Mouse (Mus musculus) cerebellum, postnatal 14 days (tissue): ENCODE measurements around the gene 2510002D24Rik.
"Not testable (repeated sequence)": the region's sequence is repeated elsewhere in the genome, so short reads cannot be mapped to it uniquely, and the experiment has no call there.

Experiments
- DNase-seq, 2 experiments: peaks; one replicate each; pipeline ENCODE4 v3.0.0; 2021; ENCODE audit warnings: mixed read lengths in 2 of 2

2510002D24Rik gene

DNA sequence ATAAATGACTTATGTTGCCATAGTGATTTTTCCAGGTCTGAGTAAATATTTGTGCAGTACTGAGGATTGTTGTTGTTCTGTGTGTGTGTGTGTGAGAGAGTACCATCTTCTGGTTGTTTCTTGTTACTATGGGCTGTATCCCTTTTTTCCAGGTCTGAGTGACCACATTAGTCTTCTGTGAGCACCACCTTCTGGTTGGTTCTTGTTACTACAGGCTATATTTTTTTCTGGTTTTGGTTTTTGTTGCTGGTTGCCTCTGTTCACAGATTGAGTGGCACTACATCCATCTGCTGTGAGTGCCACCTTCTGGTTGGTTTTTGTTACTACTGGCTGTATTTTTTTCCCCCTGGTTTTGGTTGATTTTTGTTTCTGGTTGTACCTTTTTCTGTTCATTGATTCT lies 22.2 kb downstream of the 2510002D24Rik start:
- peak; percentile 73 to 87 for DNase-seq

DNA sequence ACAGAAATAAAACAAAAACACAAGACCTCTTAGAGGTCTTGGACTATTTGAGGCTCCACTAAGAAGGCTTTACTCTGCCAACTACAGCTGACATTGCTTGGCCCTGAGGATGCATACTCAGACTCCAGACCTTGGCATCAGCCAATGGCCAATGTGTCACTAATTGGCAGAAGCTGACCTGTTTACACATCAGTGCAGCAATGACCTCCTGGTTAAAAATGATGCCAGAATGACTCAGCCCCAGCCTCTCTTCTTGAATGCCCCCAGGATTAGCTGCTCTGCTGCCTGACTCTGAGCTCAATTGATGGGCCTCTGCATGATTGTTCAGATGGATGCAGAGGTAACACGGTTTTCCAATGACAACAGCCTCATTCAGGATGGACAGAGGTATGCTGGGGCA lies 23.8 kb downstream of the 2510002D24Rik start:
- DNase-seq: peak; percentile 50 to 56

DNA sequence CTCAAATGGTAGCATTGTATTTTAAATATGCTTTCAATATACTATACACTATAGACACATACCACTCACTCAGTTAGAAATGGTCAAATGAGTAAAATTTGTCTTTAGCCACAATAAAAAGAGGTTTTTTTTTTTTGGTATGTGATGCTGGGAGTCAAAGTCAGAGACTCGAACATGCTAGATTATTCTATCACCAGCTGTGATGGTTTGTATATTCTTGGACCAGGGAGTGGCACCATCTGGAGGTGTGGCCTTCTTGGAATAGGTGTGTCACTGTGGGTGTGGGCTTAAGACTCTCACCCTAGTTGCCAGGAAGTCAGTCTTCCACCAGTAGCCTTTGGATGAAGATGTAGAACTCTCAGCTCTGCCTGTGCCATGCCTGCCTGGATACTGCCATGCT lies 34.1 kb downstream of the 2510002D24Rik start:
- DNase-seq: not testable (repeated sequence)

DNA sequence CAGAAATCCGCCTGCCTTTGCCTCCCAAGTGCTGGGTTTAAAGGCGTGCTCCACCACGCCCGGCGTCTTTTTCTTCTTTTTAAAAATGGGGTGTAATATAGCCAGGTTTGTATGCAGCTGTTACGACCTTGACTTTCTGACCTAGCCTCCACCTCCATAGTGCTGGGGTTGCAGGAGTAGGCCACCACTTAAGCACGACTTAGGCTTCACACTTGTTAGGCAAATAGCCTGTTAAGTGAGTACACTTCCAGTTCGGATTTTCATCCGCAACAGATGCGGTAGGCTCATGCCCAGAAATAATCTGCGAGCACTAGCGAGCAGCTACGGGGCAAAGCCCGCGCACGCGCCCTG lies 39.7 kb downstream of the 2510002D24Rik start:
- no peak for DNase-seq

DNA sequence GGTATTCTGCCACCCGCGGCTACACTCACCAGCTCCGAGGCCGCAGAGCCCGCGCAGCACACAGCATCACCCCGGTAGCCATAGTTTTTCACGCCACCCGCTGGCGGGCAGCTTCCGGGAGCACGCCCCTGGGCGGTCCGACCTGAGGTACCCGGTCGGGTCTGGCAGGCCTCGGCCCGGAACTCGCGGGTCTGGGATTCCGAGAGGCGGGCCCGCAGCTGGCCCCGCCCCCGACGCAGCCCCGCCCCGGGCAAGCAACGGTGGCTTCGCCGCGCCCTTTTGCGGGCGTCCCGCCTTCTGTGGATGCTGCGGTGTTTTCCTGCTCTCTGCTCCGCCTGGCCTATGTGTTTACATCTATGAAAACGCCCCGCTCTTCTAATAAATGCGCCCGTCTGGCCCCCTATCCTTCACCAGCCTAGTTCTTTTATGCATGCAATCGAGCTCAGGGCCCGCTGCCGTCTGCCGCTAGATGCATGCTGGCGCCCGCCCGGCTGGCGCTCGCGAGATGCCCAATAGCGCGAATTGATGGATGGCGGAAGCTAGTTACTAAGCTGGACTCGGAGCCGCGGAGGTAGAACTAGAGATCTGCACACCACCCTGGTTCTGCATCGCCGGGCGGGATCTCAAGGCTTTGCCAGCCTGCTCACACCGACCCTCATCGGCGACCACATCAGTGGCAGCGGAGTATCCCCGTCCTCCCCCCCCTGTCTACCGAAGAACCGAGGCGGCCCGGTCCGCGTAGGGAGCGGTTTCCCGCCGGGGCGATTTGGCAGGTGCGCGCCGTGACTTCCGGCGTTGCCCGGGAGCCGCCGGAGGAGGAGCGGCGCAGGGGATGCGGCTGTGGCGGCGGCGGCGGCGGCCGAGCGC lies 40.3 kb downstream of the 2510002D24Rik start, which contains the start of the genes Mrpl40 and Hira:
Gene Mrpl40, minus strand, starts transcription at position 421 of the 867 bp plus-strand sequence.
Gene Hira, plus strand, starts transcription at position 596 of the 867 bp plus-strand sequence.
- DNase-seq: peak; percentile 94 to 97

DNA sequence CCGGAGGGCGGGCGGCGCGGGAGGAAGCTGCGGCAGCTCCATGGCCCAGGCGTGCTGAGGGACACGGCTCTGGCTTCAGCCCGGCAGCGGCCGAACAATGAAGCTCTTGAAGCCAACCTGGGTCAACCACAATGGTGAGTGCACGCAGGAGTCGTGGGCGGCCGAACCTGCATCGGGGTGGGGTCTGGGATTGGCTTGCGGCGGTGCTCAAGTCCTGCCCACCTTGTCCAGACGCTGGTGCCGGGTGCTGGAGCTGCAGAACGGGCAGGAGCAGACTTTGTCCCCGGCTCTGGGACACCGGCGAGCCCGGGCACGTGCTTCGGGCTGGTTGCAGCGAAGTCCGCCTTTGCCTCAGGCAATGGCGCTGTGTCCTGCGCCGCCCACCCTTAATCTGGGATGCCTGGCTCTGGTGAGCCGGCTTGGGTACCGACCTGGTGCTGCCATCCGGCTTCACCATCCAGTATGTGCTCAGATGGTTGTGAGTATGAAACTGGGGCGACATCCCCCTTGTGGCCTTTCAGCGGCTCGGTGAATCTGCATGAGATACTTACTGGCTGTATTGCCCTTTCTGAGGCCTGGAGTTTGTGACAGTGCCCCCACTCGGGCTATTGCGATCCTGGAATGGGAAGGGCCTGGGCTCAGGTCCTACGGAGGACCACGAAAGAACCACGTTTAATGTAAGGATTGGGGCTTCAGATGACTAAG lies 41.2 kb downstream of the 2510002D24Rik start:
- DNase-seq: peak; percentile 65 to 70

GRCm38 (mm10) chr16:18878091-18878720 lies 41.8 kb downstream of the 2510002D24Rik start:
- no peak for DNase-seq

DNA sequence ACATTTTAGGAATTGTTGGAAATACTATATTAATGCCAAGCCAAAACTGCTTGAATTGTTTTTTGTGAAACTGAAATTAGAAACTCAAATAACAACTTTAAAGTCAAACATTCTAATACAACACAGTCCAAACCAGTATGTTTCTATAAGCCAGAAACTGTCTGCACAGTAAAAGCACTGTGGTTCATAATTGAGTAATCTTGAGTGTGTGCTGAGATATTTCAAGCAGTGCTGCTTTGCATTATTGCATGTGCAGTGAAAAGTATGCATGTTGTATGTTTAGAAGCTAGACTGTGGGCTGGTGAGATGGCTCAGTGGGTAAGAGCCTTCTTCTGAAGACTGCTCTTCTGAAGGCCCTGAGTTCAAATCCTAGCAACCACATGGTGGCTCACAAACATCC lies 47.7 kb downstream of the 2510002D24Rik start:
- DNase-seq: no peak
